Mouse (Mus musculus): ENCODE measurements at regions not wholly inside any gene's neighbourhood (a gene's known extent, or its start where the extent isn't known, plus 50 kb on each side); places are given as distances from the start of the nearest gene placed in this dataset.

DNA sequence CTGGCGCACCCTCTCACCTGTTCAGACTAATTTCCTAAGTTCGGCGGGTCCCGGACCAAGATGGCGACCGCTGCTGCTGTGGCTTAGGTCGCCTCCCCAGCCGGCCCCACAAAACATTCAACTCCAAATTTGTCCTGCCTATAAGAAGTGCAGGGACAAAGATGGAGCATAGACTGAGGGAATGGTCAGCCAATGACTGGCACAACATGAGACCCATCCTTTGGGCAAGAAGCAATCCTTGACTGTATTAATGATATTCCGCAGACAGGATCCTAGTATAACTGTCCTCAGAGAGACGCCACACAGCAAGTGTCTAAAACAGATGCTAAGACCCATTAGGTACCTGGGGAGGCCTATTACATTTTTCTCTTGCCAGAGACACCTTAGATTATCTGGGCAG lies 1151.3 kb downstream of the Gsdmc2 start:
- no peak overlapping the region for H3K4me2 ChIP-seq (ENCODE audit: low read length)
- ATAC-seq: no peak
- no peaks in the 10 kb centered on the region for H3K36me3 ChIP-seq (ENCODE audit: control insufficient read depth, insufficient read depth, low read length)
- no peaks in the 10 kb centered on the region for H3K4me1 ChIP-seq (ENCODE audit: control insufficient read depth, insufficient read depth, low read depth, low read length)
- 91% methylated on average over 6 of the region's 10 CpGs for WGBS
- no peak overlapping the region for H3K4me3 ChIP-seq (ENCODE audit: low read length)
- no peak overlapping the region for H3K27ac ChIP-seq (ENCODE audit: low read depth, low read length)
- H3K9ac ChIP-seq (ENCODE audit: low read depth, low read length): no peak overlapping the region
- no peaks in the 10 kb centered on the region for H3K9me3 ChIP-seq (ENCODE audit: control insufficient read depth, low read length)
- no peaks in the 10 kb centered on the region for H3K27me3 ChIP-seq (replicated peaks; ENCODE audit: control insufficient read depth, insufficient read depth, low read length)

DNA sequence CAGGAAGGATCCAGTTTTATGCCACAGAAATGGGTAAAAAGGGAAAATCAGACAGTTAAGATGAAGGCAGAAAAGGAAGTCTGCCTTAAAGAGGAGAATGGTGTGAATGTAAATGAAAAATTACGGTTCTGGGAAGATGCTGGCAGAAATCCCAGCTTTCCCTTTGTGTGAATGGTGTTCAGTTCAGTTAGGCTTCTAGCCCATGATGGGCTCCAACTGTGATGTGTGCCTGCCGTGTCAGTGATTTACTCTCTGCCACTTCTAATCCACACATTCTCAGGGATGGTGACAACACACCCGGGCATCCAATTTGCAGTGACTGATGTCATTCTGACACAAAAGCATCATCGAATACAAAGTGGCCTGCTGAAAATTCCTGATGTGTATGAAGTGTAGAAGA lies 1171.6 kb downstream of the Gsdmc2 start:
- ATAC-seq: peak; percentile 81
- Histone ChIP-seq H3K36me3 (ENCODE audit: control insufficient read depth, insufficient read depth, low read length) (no peaks in the 10 kb centered on the region), H3K27ac (ENCODE audit: low read depth, low read length) (no peak overlapping the region), H3K4me2 (ENCODE audit: low read length) (no peak overlapping the region), H3K4me3 (ENCODE audit: low read length) (no peak overlapping the region), H3K4me1 (ENCODE audit: control insufficient read depth, insufficient read depth, low read depth, low read length) (no peaks in the 10 kb centered on the region), H3K27me3 (replicated peaks; ENCODE audit: control insufficient read depth, insufficient read depth, low read length) (no peaks in the 10 kb centered on the region), H3K9ac (ENCODE audit: low read depth, low read length) (no peak overlapping the region), H3K9me3 (ENCODE audit: control insufficient read depth, low read length) (no peaks in the 10 kb centered on the region)
- WGBS: 38% methylated on average over 4 of the region's 4 CpGs

DNA sequence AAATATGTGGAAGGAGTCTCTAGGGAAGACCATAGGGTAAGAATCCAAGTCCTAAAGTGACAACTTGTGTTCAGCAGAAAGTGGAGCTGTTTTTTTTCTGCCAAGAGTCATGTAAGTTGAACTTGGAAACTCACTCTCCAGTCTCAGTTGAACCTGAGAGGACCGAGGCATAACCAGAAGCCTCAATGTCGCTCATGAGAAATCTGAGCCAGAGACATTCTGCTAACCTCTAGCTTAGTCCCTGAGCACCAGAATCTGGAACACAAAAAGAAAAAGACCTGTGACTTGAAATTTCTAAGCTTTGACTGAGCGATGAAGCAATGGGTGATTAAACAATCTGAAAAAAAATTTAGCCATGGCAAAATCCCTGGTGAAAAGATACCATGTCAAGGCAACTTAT lies 1175.0 kb downstream of the Gsdmc2 start:
- Histone ChIP-seq H3K4me3 (ENCODE audit: low read length) (no peak overlapping the region), H3K27ac (ENCODE audit: low read depth, low read length) (no peak overlapping the region), H3K4me2 (ENCODE audit: low read length) (no peak overlapping the region), H3K4me1 (ENCODE audit: control insufficient read depth, insufficient read depth, low read depth, low read length) (no peaks in the 10 kb centered on the region), H3K27me3 (replicated peaks; ENCODE audit: control insufficient read depth, insufficient read depth, low read length) (no peaks in the 10 kb centered on the region), H3K36me3 (ENCODE audit: control insufficient read depth, insufficient read depth, low read length) (no peaks in the 10 kb centered on the region), H3K9ac (ENCODE audit: low read depth, low read length) (no peak overlapping the region), H3K9me3 (ENCODE audit: control insufficient read depth, low read length) (no peaks in the 10 kb centered on the region)
- WGBS: 90% methylated on average over 3 of the region's 3 CpGs
- no peak for ATAC-seq

DNA sequence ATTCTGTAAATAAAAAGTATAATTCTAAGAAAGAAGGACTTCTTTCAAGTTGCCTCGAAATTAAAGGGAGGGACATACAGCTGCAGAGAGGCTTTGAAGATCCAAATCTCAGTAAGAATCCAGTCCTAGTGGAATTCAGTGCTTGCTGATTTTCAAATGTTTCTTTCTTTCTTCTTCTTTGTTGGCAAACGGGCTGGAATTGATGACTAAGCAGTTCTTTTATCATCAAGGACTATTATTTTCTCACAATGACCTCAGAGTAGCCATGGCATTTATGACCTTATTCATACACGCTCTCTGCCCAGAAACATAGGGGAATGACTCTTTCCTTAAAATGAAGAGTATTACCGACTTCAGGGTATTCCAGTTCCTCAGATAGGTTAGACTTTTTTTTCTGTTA lies 1185.9 kb downstream of the Gsdmc2 start:
- H3K4me2 ChIP-seq (ENCODE audit: low read length): no peak overlapping the region
- WGBS: 48% methylated on average over 4 of the region's 4 CpGs
- no peaks in the 10 kb centered on the region for H3K4me1 ChIP-seq (ENCODE audit: control insufficient read depth, insufficient read depth, low read depth, low read length)
- H3K4me3 ChIP-seq (ENCODE audit: low read length): no peak overlapping the region
- no peaks in the 10 kb centered on the region for H3K9me3 ChIP-seq (ENCODE audit: control insufficient read depth, low read length)
- H3K36me3 ChIP-seq (ENCODE audit: control insufficient read depth, insufficient read depth, low read length): no peaks in the 10 kb centered on the region
- H3K9ac ChIP-seq (ENCODE audit: low read depth, low read length): no peak overlapping the region
- no peak for ATAC-seq
- H3K27me3 ChIP-seq (replicated peaks; ENCODE audit: control insufficient read depth, insufficient read depth, low read length): no peaks in the 10 kb centered on the region
- H3K27ac ChIP-seq (ENCODE audit: low read depth, low read length): no peak overlapping the region

GRCm38 (mm10) chr15:62658695-62659094 lies 1186.3 kb downstream of the Gsdmc2 start:
- ATAC-seq: no peak
- WGBS: 74% methylated on average over 1 of the region's 1 CpGs
- Histone ChIP-seq H3K27me3 (replicated peaks; ENCODE audit: control insufficient read depth, insufficient read depth, low read length) (no peaks in the 10 kb centered on the region), H3K4me1 (ENCODE audit: control insufficient read depth, insufficient read depth, low read depth, low read length) (no peaks in the 10 kb centered on the region), H3K36me3 (ENCODE audit: control insufficient read depth, insufficient read depth, low read length) (no peaks in the 10 kb centered on the region), H3K27ac (ENCODE audit: low read depth, low read length) (no peak overlapping the region), H3K4me3 (ENCODE audit: low read length) (no peak overlapping the region), H3K4me2 (ENCODE audit: low read length) (no peak overlapping the region), H3K9me3 (ENCODE audit: control insufficient read depth, low read length) (no peaks in the 10 kb centered on the region), H3K9ac (ENCODE audit: low read depth, low read length) (no peak overlapping the region)

- ATAC-seq: no peak
- 79% methylated on average over 6 of the region's 6 CpGs for WGBS
- H3K4me2 ChIP-seq (ENCODE audit: low read length): no peak overlapping the region
Observed at GRCm38 (mm10) chr15:62646476-62647168, 1198.4 kb downstream of the Gsdmc2 start.

GRCm38 (mm10) chr15:62644744-62645143 lies 1200.2 kb downstream of the Gsdmc2 start:
- no peak for ATAC-seq
- no peak overlapping the region for H3K27ac ChIP-seq (ENCODE audit: low read depth, low read length)

More at GRCm38 (mm10) chr15:62646476-62647168, 1198.4 kb downstream of the Gsdmc2 start:
- Histone ChIP-seq H3K27me3 (replicated peaks; ENCODE audit: control insufficient read depth, insufficient read depth, low read length) (no peaks in the 10 kb centered on the region), H3K9me3 (ENCODE audit: control insufficient read depth, low read length) (no peaks in the 10 kb centered on the region), H3K27ac (ENCODE audit: low read depth, low read length) (no peak overlapping the region), H3K9ac (ENCODE audit: low read depth, low read length) (no peak overlapping the region), H3K36me3 (ENCODE audit: control insufficient read depth, insufficient read depth, low read length) (no peaks in the 10 kb centered on the region), H3K4me3 (ENCODE audit: low read length) (no peak overlapping the region), H3K4me1 (ENCODE audit: control insufficient read depth, insufficient read depth, low read depth, low read length) (no peaks in the 10 kb centered on the region)

GRCm38 (mm10) chr15:62644296-62644695 lies 1200.7 kb downstream of the Gsdmc2 start:
- H3K9me3 ChIP-seq (ENCODE audit: control insufficient read depth, low read length): no peaks in the 10 kb centered on the region
- no peaks in the 10 kb centered on the region for H3K36me3 ChIP-seq (ENCODE audit: control insufficient read depth, insufficient read depth, low read length)
- no peaks in the 10 kb centered on the region for H3K4me1 ChIP-seq (ENCODE audit: control insufficient read depth, insufficient read depth, low read depth, low read length)
- no peak overlapping the region for H3K9ac ChIP-seq (ENCODE audit: low read depth, low read length)
- H3K4me2 ChIP-seq (ENCODE audit: low read length): no peak overlapping the region
- no peak overlapping the region for H3K4me3 ChIP-seq (ENCODE audit: low read length)
- H3K27ac ChIP-seq (ENCODE audit: low read depth, low read length): no peak overlapping the region
- 77% methylated on average over 1 of the region's 1 CpGs for WGBS
- no peak for ATAC-seq
- H3K27me3 ChIP-seq (replicated peaks; ENCODE audit: control insufficient read depth, insufficient read depth, low read length): no peaks in the 10 kb centered on the region

More at GRCm38 (mm10) chr15:62644744-62645143, 1200.2 kb downstream of the Gsdmc2 start:
- H3K4me1 ChIP-seq (ENCODE audit: control insufficient read depth, insufficient read depth, low read depth, low read length): no peaks in the 10 kb centered on the region
- 85% methylated on average over 2 of the region's 2 CpGs for WGBS
- H3K9me3 ChIP-seq (ENCODE audit: control insufficient read depth, low read length): no peaks in the 10 kb centered on the region
- no peaks in the 10 kb centered on the region for H3K36me3 ChIP-seq (ENCODE audit: control insufficient read depth, insufficient read depth, low read length)
- no peaks in the 10 kb centered on the region for H3K27me3 ChIP-seq (replicated peaks; ENCODE audit: control insufficient read depth, insufficient read depth, low read length)
- H3K4me3 ChIP-seq (ENCODE audit: low read length): no peak overlapping the region
- no peak overlapping the region for H3K9ac ChIP-seq (ENCODE audit: low read depth, low read length)
- H3K4me2 ChIP-seq (ENCODE audit: low read length): no peak overlapping the region

- Histone ChIP-seq H3K9ac (ENCODE audit: low read depth, low read length) (no peak overlapping the region), H3K4me2 (ENCODE audit: low read length) (no peak overlapping the region), H3K4me3 (ENCODE audit: low read length) (no peak overlapping the region), H3K36me3 (ENCODE audit: control insufficient read depth, insufficient read depth, low read length) (no peaks in the 10 kb centered on the region), H3K4me1 (ENCODE audit: control insufficient read depth, insufficient read depth, low read depth, low read length) (no peaks in the 10 kb centered on the region), H3K9me3 (ENCODE audit: control insufficient read depth, low read length) (no peaks in the 10 kb centered on the region), H3K27me3 (replicated peaks; ENCODE audit: control insufficient read depth, insufficient read depth, low read length) (no peaks in the 10 kb centered on the region), H3K27ac (ENCODE audit: low read depth, low read length) (no peak overlapping the region)
- WGBS: 77% methylated on average over 7 of the region's 7 CpGs
- ATAC-seq: no peak
Observed at GRCm38 (mm10) chr15:62641051-62641710, 1203.8 kb downstream of the Gsdmc2 start.
